Mouse (Mus musculus) layer of hippocampus, postnatal 10 days (tissue): ENCODE results near the gene Gm17783. TPM values are rescaled to one million over a fixed set of nuclear protein-coding genes. Genes with fewer than 3 reads are reported as not detected.
"Not testable (repeated sequence)": the region's sequence is repeated elsewhere in the genome, so short reads cannot be mapped to it uniquely, and the experiment has no call there.

Experiments used
- DNase-seq, 2 experiments: peaks; one replicate each; pipeline ENCODE4 v3.0.0; 2021; ENCODE audit warnings: low spot score in 2 of 2
- long read RNA-seq: library from polyadenylated mRNA; stranded (forward); transcript quantifications from one replicate; pipeline ENCODE4 v2.0.0, GENCODE M21; 2023
- total RNA-seq, 2 experiments: library from RNA; stranded (reverse); gene quantifications; 2 replicates each; pipeline ENCODE4 v1.2.3; 2021

The Gm17783 gene
- total RNA-seq = not detected
- long read RNA-seq = 0 reads

- no peak for DNase-seq
Observed at GRCm38 (mm10) chr16:45531950-45532349, at the start of gene Gm17783. Gm17783 (minus strand) TSS chr16:45532050.

- DNase-seq = no peak
Observed at GRCm38 (mm10) chr16:45579883-45580282, 48.0 kb upstream of the Gm17783 start.

GRCm38 (mm10) chr16:45572307-45572706 lies 40.5 kb upstream of the Gm17783 start:
- DNase-seq = no peak

GRCm38 (mm10) chr16:45561747-45562146 lies 29.9 kb upstream of the Gm17783 start:
- DNase-seq = no peak

GRCm38 (mm10) chr16:45551579-45551978 lies 19.7 kb upstream of the Gm17783 start:
- DNase-seq = no peak

- DNase-seq = no peak
Observed at GRCm38 (mm10) chr16:45547982-45548381, 16.1 kb upstream of the Gm17783 start.

GRCm38 (mm10) chr16:45544341-45544740 lies 12.5 kb upstream of the Gm17783 start:
- no peak for DNase-seq

GRCm38 (mm10) chr16:45542108-45542507 lies 10.3 kb upstream of the Gm17783 start:
- no peak for DNase-seq

- not testable (repeated sequence) for DNase-seq
Observed at GRCm38 (mm10) chr16:45538342-45538741, 6.5 kb upstream of the Gm17783 start.

- no peak for DNase-seq
Observed at GRCm38 (mm10) chr16:45535009-45535408, 3.2 kb upstream of the Gm17783 start, which contains the start of gene Slc9c1. Slc9c1 (plus strand) TSS chr16:45535309.

GRCm38 (mm10) chr16:45525551-45525950 lies 6.3 kb downstream of the Gm17783 start:
- no peak for DNase-seq

- no peak for DNase-seq
Observed at GRCm38 (mm10) chr16:45495326-45495725, 36.5 kb downstream of the Gm17783 start.

GRCm38 (mm10) chr16:45492927-45493326 lies 38.9 kb downstream of the Gm17783 start, which contains the start of gene Gm609:
Gm609 (minus strand) TSS chr16:45492969.
- no peak for DNase-seq

- DNase-seq = no peak
Observed at GRCm38 (mm10) chr16:45476991-45477390, 54.9 kb downstream of the Gm17783 start.

- not testable (repeated sequence) for DNase-seq
Observed at GRCm38 (mm10) chr16:45471836-45472235, 60.0 kb downstream of the Gm17783 start.

Other genes with a start within 250 kb of the Gm17783 start
- 100 to 1,000 TPM; 175 to 176 TPM for gene Cd200, start 123.0 kb downstream of the Gm17783 start, total RNA-seq
- gene Gm609, start 39.1 kb downstream of the Gm17783 start, total RNA-seq = under 1 TPM; 0.11 to 0.25 TPM
- gene Slc9c1, start 3.3 kb upstream of the Gm17783 start, total RNA-seq = not detected
- gene Gcsam, start 78.3 kb upstream of the Gm17783 start, total RNA-seq = not detected
- gene BC016579, start 122.0 kb upstream of the Gm17783 start, total RNA-seq = not detected
- gene Tmprss7, start 161.6 kb upstream of the Gm17783 start, total RNA-seq = 1 to 10 TPM; 1.4 to 1.8 TPM
- 100 to 1,000 TPM; 251 to 259 TPM for gene Tagln3, start 192.6 kb upstream of the Gm17783 start, total RNA-seq
- 10 to 100 TPM; 20.7 to 22.9 TPM for gene Abhd10, start 210.9 kb upstream of the Gm17783 start, total RNA-seq